Mouse (Mus musculus) hematopoietic stem cell, adult 5-6 weeks (primary cell): ENCODE measurements around the gene Olfr95. TPM values are rescaled to one million over a fixed set of nuclear protein-coding genes. Genes with fewer than 3 reads are reported as not detected.
"Not testable (repeated sequence)": the region's sequence is repeated elsewhere in the genome, so short reads cannot be mapped to it uniquely, and the experiment has no call there.

ENCODE experiments used
- ATAC-seq, 2 experiments: fragments of 125-278 bp in 1 of 2; replicated peaks in 1 of 2; 2 replicates each; pipeline ENCODE4 v1.8.0; 2016 to 2017; ENCODE audit warnings: inconsistent platforms in 2 of 2, mild to moderate bottlenecking in 2 of 2, moderate number of reproducible peaks in 2 of 2, low read depth in 1 of 2, moderate TSS enrichment in 1 of 2; ENCODE audit not compliant: low FRiP score in 2 of 2, poor library complexity in 2 of 2, severe bottlenecking in 2 of 2, insufficient read depth in 1 of 2, low TSS enrichment in 1 of 2
- total RNA-seq: library from RNA; stranded (forward); fragments of 172-1452, 232-1000 nt; gene quantifications from 2 replicates; pipeline ENCODE4 v1.2.3, GENCODE M21; 2017

Gene Olfr95
- total RNA-seq = not detected in 2 replicates

GRCm38 (mm10) chr17:37213018-37213417 is at the start of gene Olfr95:
Gene Olfr95, minus strand, starts transcription at chr17:37213118.
- ATAC-seq = no peak

GRCm38 (mm10) chr17:37250544-37250943 is 37.6 kb upstream of the Olfr95 start:
- peak; percentile 58 to 79 for ATAC-seq

- ATAC-seq = no peak
Measured at GRCm38 (mm10) chr17:37249460-37249859, 36.5 kb upstream of the Olfr95 start.

- ATAC-seq = peak; percentile 97 to 98
Measured at GRCm38 (mm10) chr17:37246715-37247114, 33.8 kb upstream of the Olfr95 start.

GRCm38 (mm10) chr17:37242198-37242597 is 29.3 kb upstream of the Olfr95 start:
- ATAC-seq = no peak

- ATAC-seq = not testable (repeated sequence)
Measured at GRCm38 (mm10) chr17:37237230-37237629, 24.3 kb upstream of the Olfr95 start, which contains the start of gene Olfr97. Gene Olfr97, minus strand, starts transcription at chr17:37237330.

- ATAC-seq = no peak; a peak in 1 of 4 replicates
Measured at GRCm38 (mm10) chr17:37221879-37222278, 9.0 kb upstream of the Olfr95 start.

GRCm38 (mm10) chr17:37219846-37220245 is 6.9 kb upstream of the Olfr95 start, which contains the start of gene Olfr96:
Gene Olfr96, plus strand, starts transcription at chr17:37220146.
- ATAC-seq = no peak

GRCm38 (mm10) chr17:37218486-37218885 is 5.6 kb upstream of the Olfr95 start:
- ATAC-seq = no peak

- ATAC-seq = peak; percentile 56 to 68
Measured at GRCm38 (mm10) chr17:37210884-37211768, 1.8 kb downstream of the Olfr95 start.

GRCm38 (mm10) chr17:37203917-37204236 is 9.0 kb downstream of the Olfr95 start:
- ATAC-seq = peak in 1 of 2 experiments; percentile 11; a peak in 1 of 4 replicates

- peak; percentile 95 to 99 for ATAC-seq
Measured at GRCm38 (mm10) chr17:37203206-37203916, 9.6 kb downstream of the Olfr95 start.

GRCm38 (mm10) chr17:37200894-37201293 is 12.0 kb downstream of the Olfr95 start, which contains the start of gene Olfr94:
Gene Olfr94, minus strand, starts transcription at chr17:37200994.
- ATAC-seq = no peak

GRCm38 (mm10) chr17:37196845-37197724 is 15.8 kb downstream of the Olfr95 start:
- ATAC-seq = peak; percentile 60 to 71

- ATAC-seq = no peak
Measured at GRCm38 (mm10) chr17:37194782-37195181, 18.1 kb downstream of the Olfr95 start.

GRCm38 (mm10) chr17:37193656-37194055 is 19.3 kb downstream of the Olfr95 start, which contains the start of gene Ubd:
Gene Ubd, plus strand, starts transcription at chr17:37193892.
- ATAC-seq = no peak

- no peak for ATAC-seq
Measured at GRCm38 (mm10) chr17:37193032-37193431, 19.9 kb downstream of the Olfr95 start.
